Mouse (Mus musculus): ENCODE measurements around the gene Tmub2.

DNA sequence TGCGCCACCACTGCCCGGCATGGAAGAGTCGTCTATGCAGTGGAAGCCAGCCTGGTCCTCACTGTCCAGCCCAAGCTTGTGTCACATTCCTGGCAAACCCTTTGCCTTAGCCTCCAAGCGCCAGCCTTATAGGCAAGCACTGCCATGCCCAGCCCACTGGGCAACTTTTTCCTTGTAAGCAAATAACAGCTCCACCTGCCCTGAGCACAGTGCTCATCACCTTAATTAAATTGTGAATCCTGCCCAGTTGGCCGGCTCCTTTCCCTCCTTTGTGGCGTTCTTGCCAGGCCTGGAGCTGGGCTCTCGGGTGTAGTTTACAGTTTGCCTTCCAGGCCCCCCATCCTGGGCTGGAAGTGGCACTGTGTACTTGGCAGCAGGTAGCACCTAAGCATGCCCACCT lies 21.5 kb upstream of the Tmub2 start:
- TF ChIP-seq CTCF (IDR thresholded peaks at IDR 0.05; ENCODE audit: low read depth) (no peak), EP300 (optimal IDR thresholded peaks at IDR 0.05) (no peak)

Measured in stomach, postnatal 0 days (tissue).